Mouse (Mus musculus) retina, postnatal 7 days (tissue): ENCODE data around the gene Mto1.
"Not testable (repeated sequence)": the region's sequence is repeated elsewhere in the genome, so short reads cannot be mapped to it uniquely, and the experiment has no call there.

ENCODE experiments used
- DNase-seq: peaks from one replicate; pipeline ENCODE4 v3.0.0-alpha.2; 2012; ENCODE audit warnings: low read depth, low spot score

Mto1 gene

GRCm38 (mm10) chr9:78475873-78476272 lies 27.9 kb downstream of the Mto1 start:
- DNase-seq, result no peak

- no peak for DNase-seq
Observed at GRCm38 (mm10) chr9:78476531-78477020, 28.6 kb downstream of the Mto1 start.

GRCm38 (mm10) chr9:78477021-78477551 lies 29.1 kb downstream of the Mto1 start:
- no peak for DNase-seq

- not testable (repeated sequence) for DNase-seq
Observed at GRCm38 (mm10) chr9:78478009-78478605, 30.1 kb downstream of the Mto1 start.

DNA sequence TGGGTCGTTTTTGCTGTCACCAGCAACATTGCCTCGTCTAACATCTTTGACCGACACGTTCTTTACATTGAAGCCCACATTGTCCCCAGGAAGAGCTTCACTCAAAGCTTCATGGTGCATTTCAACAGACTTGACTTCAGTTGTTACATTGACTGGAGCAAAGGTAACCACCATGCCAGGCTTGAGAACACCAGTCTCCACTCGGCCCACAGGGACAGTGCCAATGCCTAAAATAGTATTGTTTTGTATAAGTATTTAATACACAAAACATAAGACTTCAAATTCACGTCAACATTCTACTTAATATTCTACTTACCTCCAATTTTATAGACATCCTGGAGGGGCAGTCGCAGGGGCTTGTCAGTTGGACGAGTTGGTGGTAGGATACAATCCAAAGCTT lies 31.3 kb downstream of the Mto1 start:
- not testable (repeated sequence) for DNase-seq

DNA sequence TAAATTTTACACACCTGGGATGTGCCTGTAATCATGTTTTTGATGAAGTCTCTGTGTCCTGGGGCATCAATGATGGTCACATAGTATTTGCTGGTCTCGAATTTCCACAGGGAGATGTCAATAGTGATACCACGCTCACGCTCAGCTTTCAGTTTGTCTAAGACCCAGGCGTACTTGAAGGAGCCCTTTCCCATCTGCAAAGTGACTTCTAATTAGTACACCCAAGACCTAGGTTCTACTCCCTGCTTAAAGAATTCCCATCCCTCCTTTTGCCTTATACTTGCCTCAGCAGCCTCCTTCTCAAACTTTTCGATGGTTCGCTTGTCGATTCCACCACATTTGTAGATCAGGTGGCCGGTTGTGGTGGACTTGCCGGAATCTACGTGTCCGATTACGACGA lies 32.2 kb downstream of the Mto1 start:
- not testable (repeated sequence) for DNase-seq

DNA sequence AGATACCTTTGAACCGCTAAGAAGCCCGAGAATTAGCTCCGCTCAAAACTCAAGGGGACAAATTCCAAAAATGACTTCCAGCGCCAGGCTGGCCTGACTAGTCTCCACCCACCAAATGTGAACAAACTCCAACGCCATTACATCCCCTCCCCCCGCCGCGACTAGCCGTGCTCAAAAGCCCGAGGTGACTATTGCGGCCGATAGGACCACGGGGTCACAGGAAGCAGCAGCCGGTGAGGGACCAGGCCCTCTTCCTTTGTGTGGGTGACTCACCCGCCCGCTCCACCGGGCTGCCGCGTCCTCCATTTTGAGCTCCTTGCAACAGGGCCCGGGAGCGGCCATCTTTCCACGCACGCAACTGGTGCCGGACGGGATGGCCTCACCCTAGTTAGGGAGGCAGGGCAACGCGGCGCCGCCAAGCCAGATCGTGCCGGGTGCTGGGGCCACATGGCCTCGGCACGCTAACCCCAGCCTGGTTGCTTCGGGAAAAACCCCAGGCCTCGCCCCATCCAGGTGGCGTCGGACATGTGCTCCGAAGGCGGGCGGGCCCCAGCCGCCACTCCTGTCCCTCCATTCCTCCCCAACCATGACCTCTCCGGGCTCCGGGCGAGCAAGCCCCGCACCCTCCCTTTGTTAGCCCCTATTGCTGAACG lies 32.8 kb downstream of the Mto1 start:
- peak; percentile 69 for DNase-seq

DNA sequence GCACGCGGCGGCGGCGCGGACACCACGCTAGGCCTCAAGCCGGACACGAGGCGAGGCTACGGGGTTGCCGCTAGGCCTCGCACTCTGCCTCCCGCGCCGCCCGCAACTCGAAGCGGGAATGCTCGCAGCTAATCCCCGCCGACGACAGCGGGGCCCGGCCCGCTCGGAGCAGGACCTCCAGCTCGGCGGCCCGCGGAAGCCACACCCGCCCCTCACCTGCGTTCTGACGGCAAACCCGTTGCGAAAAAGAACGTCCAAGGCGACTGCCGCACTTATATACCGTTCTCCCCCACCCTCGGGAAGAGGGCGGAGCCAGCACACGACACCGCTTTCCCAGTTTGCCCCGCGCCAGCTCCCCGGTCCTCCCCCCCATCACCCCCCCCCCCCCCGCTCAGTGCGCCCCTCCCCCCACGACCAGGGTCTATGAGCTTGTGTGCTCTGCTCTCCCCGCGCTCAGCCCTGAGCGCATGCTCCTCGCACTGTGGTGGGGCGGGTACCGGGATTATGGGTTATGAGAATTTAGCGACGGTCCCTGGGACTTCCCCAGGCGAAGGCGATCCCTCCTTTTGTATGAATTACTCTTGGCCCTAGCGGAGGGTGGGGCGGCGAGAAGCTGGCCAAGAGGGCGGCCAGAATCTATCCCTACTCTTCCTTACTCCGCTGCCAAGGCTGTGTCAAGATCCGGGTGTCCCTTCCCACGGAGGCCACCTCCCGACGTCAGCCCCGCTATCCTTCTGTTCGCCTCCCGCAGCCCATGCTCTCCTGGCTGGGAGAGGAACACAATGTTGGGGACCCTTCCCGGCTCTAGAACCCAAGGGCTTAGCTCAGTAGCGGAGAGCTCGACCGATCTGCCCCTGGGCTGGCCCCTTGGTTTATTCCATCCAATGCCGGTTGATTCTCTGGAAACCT lies 33.7 kb downstream of the Mto1 start:
- DNase-seq, result peak; percentile 95

GRCm38 (mm10) chr9:78482386-78482785 lies 34.4 kb downstream of the Mto1 start:
- DNase-seq, result no peak

- DNase-seq, result no peak
Observed at GRCm38 (mm10) chr9:78484660-78485059, 36.7 kb downstream of the Mto1 start.

- DNase-seq, result not testable (repeated sequence)
Observed at GRCm38 (mm10) chr9:78488021-78488420, 40.0 kb downstream of the Mto1 start.

GRCm38 (mm10) chr9:78488890-78489420 lies 40.9 kb downstream of the Mto1 start, which contains the start of gene Eef1a1:
TSS of gene Eef1a1 (minus strand) at chr9:78489151.
- DNase-seq, result no peak

DNA sequence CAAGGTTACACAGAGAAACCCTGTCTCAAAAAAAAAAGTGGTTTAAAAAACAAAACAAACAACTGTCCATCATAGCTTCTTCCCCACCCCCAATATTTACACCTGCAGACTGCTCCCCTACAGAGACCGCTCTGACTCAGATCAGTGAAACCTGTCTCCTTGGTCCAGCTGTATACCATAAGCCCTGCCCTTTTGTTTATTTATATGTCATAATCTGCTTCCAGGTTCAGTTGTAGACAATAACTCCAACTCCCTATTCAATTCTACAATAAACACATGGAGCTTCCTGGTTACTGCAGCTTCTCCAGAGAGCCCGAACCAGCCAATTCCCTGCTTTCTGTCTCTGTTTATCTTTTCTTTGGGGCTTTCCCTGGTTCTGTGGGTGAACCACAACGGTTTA lies 43.2 kb downstream of the Mto1 start:
- no peak for DNase-seq

GRCm38 (mm10) chr9:78492254-78492653 lies 44.2 kb downstream of the Mto1 start:
- no peak for DNase-seq

DNA sequence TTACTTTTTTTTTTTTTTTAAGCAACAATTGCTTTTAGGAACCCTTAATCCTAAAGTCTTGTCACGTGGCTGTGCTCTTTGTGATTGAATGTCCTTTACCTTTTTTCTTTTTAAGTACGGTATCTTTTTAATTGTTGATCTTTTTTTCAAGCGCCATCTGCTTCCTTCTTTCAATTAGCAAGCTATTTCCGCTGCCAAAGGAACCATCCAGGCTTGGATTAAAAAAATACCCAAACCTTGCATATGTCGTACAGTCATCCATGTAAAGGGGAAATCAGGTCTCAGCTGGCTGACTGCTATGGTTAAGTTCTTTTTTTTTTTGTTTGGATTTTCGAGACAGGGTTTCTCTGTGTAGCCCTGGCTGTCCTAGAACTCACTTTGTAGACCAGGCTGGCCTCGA lies 45.2 kb downstream of the Mto1 start:
- no peak for DNase-seq

- no peak for DNase-seq
Observed at GRCm38 (mm10) chr9:78500386-78500785, 52.4 kb downstream of the Mto1 start.

DNA sequence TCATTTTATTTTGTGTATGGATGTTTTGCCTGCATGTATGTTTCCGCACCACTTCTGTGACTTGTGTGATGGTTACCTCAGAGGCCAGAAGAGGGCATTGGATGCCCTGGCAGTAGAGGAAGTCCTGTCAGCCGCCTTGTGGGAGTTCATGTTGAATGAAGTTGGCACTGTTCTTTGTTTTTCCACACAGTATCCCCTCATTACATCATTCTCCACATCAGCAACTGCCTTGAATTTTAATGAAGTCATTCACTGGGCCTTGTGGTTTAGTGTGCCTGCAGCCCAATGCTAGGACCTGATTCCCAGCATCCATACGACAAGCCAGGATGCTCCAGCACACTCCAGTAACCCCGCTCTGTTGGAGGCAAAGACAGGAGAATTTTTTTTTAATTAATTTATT lies 53.3 kb downstream of the Mto1 start:
- DNase-seq, result no peak

- no peak for DNase-seq
Observed at GRCm38 (mm10) chr9:78503223-78504079, 55.4 kb downstream of the Mto1 start.

- no peak for DNase-seq
Observed at GRCm38 (mm10) chr9:78504133-78504532, 56.1 kb downstream of the Mto1 start.

- DNase-seq, result no peak
Observed at GRCm38 (mm10) chr9:78504679-78505078, 56.7 kb downstream of the Mto1 start.

DNA sequence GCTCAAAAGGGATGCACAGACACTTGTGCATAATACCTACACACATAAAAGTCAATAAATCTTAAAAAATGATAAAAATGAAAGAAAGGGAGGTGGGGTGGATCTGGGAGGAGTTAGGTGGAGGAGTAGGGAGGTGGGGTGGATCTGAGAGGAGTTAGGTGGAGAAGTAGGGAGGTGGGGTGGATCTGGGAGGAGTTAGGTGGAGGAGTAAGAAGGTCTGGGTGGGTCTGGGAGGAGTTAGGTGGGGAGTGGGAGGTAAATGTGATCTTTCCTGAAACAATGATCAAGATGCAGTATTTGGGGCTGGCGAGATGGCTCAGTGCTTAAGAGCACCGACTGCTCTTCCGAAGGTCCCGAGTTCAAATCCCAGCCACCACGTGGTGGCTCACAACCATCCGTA lies 57.2 kb downstream of the Mto1 start:
- DNase-seq, result no peak
